Mouse (Mus musculus) bone marrow macrophage, adult 2 months (primary cell): Measurements from ENCODE around the gene Wfdc1. TPM values are rescaled to one million over a fixed set of nuclear protein-coding genes. Genes with fewer than 3 reads are reported as not detected.

Experiments used
- H3K27ac ChIP-seq: 2 replicates; pipeline ENCODE4 v1.5.1; 2012; ENCODE audit warnings: low read depth, low read length; ENCODE audit not compliant: insufficient read depth
- H3K4me1 ChIP-seq: 2 replicates; pipeline ENCODE4 v1.6.1; 2012; ENCODE audit warnings: low read length; ENCODE audit not compliant: control insufficient read depth, insufficient read depth
- H3K4me3 ChIP-seq: 2 replicates; pipeline ENCODE4 v1.5.1; 2012; ENCODE audit warnings: mild to moderate bottlenecking, low read length, moderate library complexity; ENCODE audit not compliant: insufficient read depth
- CTCF ChIP-seq: IDR thresholded peaks from 2 replicates; pipeline ENCODE4 v1.5.1; 2012; ENCODE audit warnings: low read depth, mild to moderate bottlenecking, low read length, moderate library complexity
- POLR2A ChIP-seq: IDR thresholded peaks from 2 replicates; pipeline ENCODE4 v1.6.1; 2012; ENCODE audit warnings: mild to moderate bottlenecking, low read depth, low read length, borderline replicate concordance
- polyA plus RNA-seq: library from polyadenylated mRNA; stranded (reverse); fragments of >200 nt; gene quantifications from 2 replicates; pipeline ENCODE4 v1.2.4, GENCODE M21; 2012; ENCODE audit not compliant: missing spikeins, insufficient read depth, insufficient read length

Wfdc1 gene
- polyA plus RNA-seq, 1 experiment: not detected

GRCm38 (mm10) chr8:119637381-119637780, 28.8 kb upstream of the Wfdc1 start:
- Histone ChIP-seq H3K4me1 (0 out of 2 replicates have a peak, but pooled peaks cover 3% of the 10 kb centered on the region), H3K4me3 (no peak overlapping the region), H3K27ac (no peak overlapping the region)
- no peak for TF ChIP-seq POLR2A
- TF ChIP-seq CTCF: no peak

- 0 out of 2 replicates have a peak, but pooled peaks cover 3% of the 10 kb centered on the region for H3K4me1 ChIP-seq
- no peak overlapping the region for H3K4me3 ChIP-seq
- no peak overlapping the region for H3K27ac ChIP-seq
- TF ChIP-seq POLR2A: no peak
- no peak for TF ChIP-seq CTCF
Measured at GRCm38 (mm10) chr8:119638261-119638660, 27.9 kb upstream of the Wfdc1 start.

- H3K27ac ChIP-seq: no peak overlapping the region
- no peak for TF ChIP-seq POLR2A
- no peak for TF ChIP-seq CTCF
- no peak overlapping the region for H3K4me3 ChIP-seq
- 0 out of 2 replicates have a peak, but pooled peaks cover 1% of the 10 kb centered on the region for H3K4me1 ChIP-seq
Measured at GRCm38 (mm10) chr8:119639798-119640197, 26.4 kb upstream of the Wfdc1 start.

GRCm38 (mm10) chr8:119641058-119641457, 25.1 kb upstream of the Wfdc1 start:
- no peak overlapping the region for H3K27ac ChIP-seq
- H3K4me3 ChIP-seq: no peak overlapping the region
- no peak for TF ChIP-seq CTCF
- TF ChIP-seq POLR2A: no peak

GRCm38 (mm10) chr8:119642960-119643359, 23.2 kb upstream of the Wfdc1 start:
- no peaks in the 10 kb centered on the region for H3K4me1 ChIP-seq
- no peak for TF ChIP-seq CTCF
- TF ChIP-seq POLR2A: no peak
- H3K27ac ChIP-seq: no peak overlapping the region
- no peak overlapping the region for H3K4me3 ChIP-seq

More at GRCm38 (mm10) chr8:119641058-119641457, 25.1 kb upstream of the Wfdc1 start:
- no peaks in the 10 kb centered on the region for H3K4me1 ChIP-seq

GRCm38 (mm10) chr8:119644429-119644960, 21.7 kb upstream of the Wfdc1 start:
- Histone ChIP-seq H3K4me1 (no peaks in the 10 kb centered on the region), H3K4me3 (no peak overlapping the region), H3K27ac (no peak overlapping the region)
- TF ChIP-seq POLR2A (no peak), CTCF (no peak)

- no peaks in the 10 kb centered on the region for H3K4me1 ChIP-seq
- no peak overlapping the region for H3K4me3 ChIP-seq
- TF ChIP-seq CTCF (no peak), POLR2A (no peak)
- H3K27ac ChIP-seq: no peak overlapping the region
Measured at GRCm38 (mm10) chr8:119644981-119645597, 21.1 kb upstream of the Wfdc1 start.

GRCm38 (mm10) chr8:119646197-119646596, 20.0 kb upstream of the Wfdc1 start:
- H3K27ac ChIP-seq: no peak overlapping the region
- H3K4me1 ChIP-seq: no peaks in the 10 kb centered on the region
- no peak overlapping the region for H3K4me3 ChIP-seq
- no peak for TF ChIP-seq CTCF
- TF ChIP-seq POLR2A: no peak

- no peak for TF ChIP-seq POLR2A
- no peak for TF ChIP-seq CTCF
- no peak overlapping the region for H3K27ac ChIP-seq
- no peak overlapping the region for H3K4me3 ChIP-seq
Measured at GRCm38 (mm10) chr8:119646846-119647245, 19.3 kb upstream of the Wfdc1 start.

GRCm38 (mm10) chr8:119651324-119651723, 14.8 kb upstream of the Wfdc1 start:
- TF ChIP-seq CTCF (no peak), POLR2A (no peak)
- no peaks in the 10 kb centered on the region for H3K4me1 ChIP-seq
- no peak overlapping the region for H3K27ac ChIP-seq
- no peak overlapping the region for H3K4me3 ChIP-seq

More at GRCm38 (mm10) chr8:119646846-119647245, 19.3 kb upstream of the Wfdc1 start:
- H3K4me1 ChIP-seq: no peaks in the 10 kb centered on the region
